9 mouse cellular contexts compared by ENCODE assay signal in genomic region chr11:47378843-47379629, GRCm38 (mm10).
A peak's percentile ranks its signal among the peaks of the same experiment; 100 is the strongest.
DNase-seq lines count a peak whose midpoint lies in the region; ATAC-seq and TF ChIP-seq lines count a peak whose summit lies in the region.
"Had no signal": no experiment of that assay in that cellular context is flagged by ENCODE, and none has a peak within 500 bp of the region (broad histone marks: within the 10 kb centered on the region; RNA-seq: fewer than 3 reads in every experiment).

No protein-coding gene starts in this region.

- H3K4me2 ChIP-seq in embryonic facial prominence, embryonic 12.5 days (replicated peaks): peak overlapping the region; percentile 58
- peak overlapping the region; percentile 57 for H3K4me2 ChIP-seq in limb, embryonic 14.5 days (replicated peaks; ENCODE audit: low read depth, low read length, severe bottlenecking)
- H3K4me2 ChIP-seq in midbrain, postnatal 0 days (ENCODE audit: low read depth, low read length, poor library complexity, severe bottlenecking): peak overlapping the region; percentile 84

- peak; percentile 95 for ATAC-seq in embryonic facial prominence, embryonic 12.5 days (ENCODE audit: insufficient number of reproducible peaks, insufficient read depth, low FRiP score, low TSS enrichment)
- peak; percentile 92 for ATAC-seq in limb, embryonic 14.5 days (ENCODE audit: low FRiP score, low read depth)
- ATAC-seq in midbrain, postnatal 0 days (ENCODE audit: low FRiP score): peak; percentile 56
- ATAC-seq in megakaryocyte-erythroid progenitor cell, adult 5-6 weeks (replicated peaks; ENCODE audit: low FRiP score, low TSS enrichment, poor library complexity, severe bottlenecking): no peak

- no peaks in the 10 kb centered on the region for H3K36me3 ChIP-seq in embryonic facial prominence, embryonic 12.5 days
- H3K36me3 ChIP-seq in kidney, adult 2 months (ENCODE audit: control insufficient read depth, insufficient read depth, low read length): no peaks in the 10 kb centered on the region
- no peaks in the 10 kb centered on the region for H3K36me3 ChIP-seq in limb, embryonic 14.5 days (ENCODE audit: control insufficient read depth, insufficient read depth, low read length)
- H3K36me3 ChIP-seq in midbrain, postnatal 0 days (ENCODE audit: insufficient read depth, low read length): no peaks in the 10 kb centered on the region

- H3K27ac ChIP-seq in embryonic facial prominence, embryonic 12.5 days: peak overlapping the region; percentile 99
- no peak overlapping the region for H3K27ac ChIP-seq in kidney, adult 2 months (ENCODE audit: insufficient read depth, low read depth, low read length)
- peak overlapping the region; percentile 96 for H3K27ac ChIP-seq in limb, embryonic 14.5 days (replicated peaks; ENCODE audit: low read depth, low read length)
- 0 out of 2 replicates have a peak overlapping the region, but pooled peaks have one; percentile 26 for H3K27ac ChIP-seq in midbrain, postnatal 0 days (ENCODE audit: low read depth, low read length)

- peaks cover 25% of the 10 kb centered on the region for H3K4me1 ChIP-seq in embryonic facial prominence, embryonic 12.5 days
- no peaks in the 10 kb centered on the region for H3K4me1 ChIP-seq in kidney, adult 2 months (ENCODE audit: control insufficient read depth, insufficient read depth, low read length)
- peaks cover 24% of the 10 kb centered on the region for H3K4me1 ChIP-seq in limb, embryonic 14.5 days (ENCODE audit: control insufficient read depth, insufficient read depth, low read length)
- H3K4me1 ChIP-seq in midbrain, postnatal 0 days (ENCODE audit: insufficient read depth, low read length): peaks cover 6% of the 10 kb centered on the region; the same call in 1 of the 2 replicates

- peak overlapping the region; percentile 59 for H3K9ac ChIP-seq in embryonic facial prominence, embryonic 12.5 days
- H3K9ac ChIP-seq in limb, embryonic 14.5 days (ENCODE audit: low read depth, low read length, severe bottlenecking): peak overlapping the region; percentile 73
- H3K9ac ChIP-seq in midbrain, postnatal 0 days (replicated peaks; ENCODE audit: low read length, poor library complexity, severe bottlenecking): peak overlapping the region; percentile 57

- TF ChIP-seq CTCF in kidney, adult 2 months (conservative IDR thresholded peaks at IDR 0.05; ENCODE audit: insufficient read depth, insufficient read length, low read depth, low read length): no peak
- TF ChIP-seq CTCF in midbrain, postnatal 0 days (IDR thresholded peaks at IDR 0.05): 0 out of 2 replicates have a peak, but pooled peaks have one; percentile 1

- 3% methylated on average over 25 of the region's 25 CpGs for WGBS in embryonic facial prominence, embryonic 12.5 days
- 2% methylated on average over 25 of the region's 25 CpGs for WGBS in kidney, adult 2 months
- WGBS in limb, embryonic 14.5 days: 3% methylated on average over 25 of the region's 25 CpGs
- WGBS in midbrain, postnatal 0 days: 5% methylated on average over 25 of the region's 25 CpGs

- peak overlapping the region; percentile 40 for H3K4me3 ChIP-seq in embryonic facial prominence, embryonic 12.5 days
- peak overlapping the region; percentile 27 for H3K4me3 ChIP-seq in kidney, adult 2 months (ENCODE audit: insufficient read depth, low read depth, low read length)
- peak overlapping the region; percentile 40 for H3K4me3 ChIP-seq in limb, embryonic 14.5 days (replicated peaks; ENCODE audit: low read length)
- H3K4me3 ChIP-seq in midbrain, postnatal 0 days (ENCODE audit: low read depth, low read length): peak overlapping the region; percentile 34
- H3K4me3 ChIP-seq: erythroblast, embryonic 14.5 days had no signal

- H3K9me3 ChIP-seq in embryonic facial prominence, embryonic 12.5 days: no peaks in the 10 kb centered on the region
- no peaks in the 10 kb centered on the region for H3K9me3 ChIP-seq in limb, embryonic 14.5 days (ENCODE audit: control insufficient read depth, low read length)
- no peaks in the 10 kb centered on the region for H3K9me3 ChIP-seq in midbrain, postnatal 0 days (ENCODE audit: low read length)

- DNase-seq in adrenal gland, adult 2 months: peak; percentile 53
- DNase-seq in heart, adult 8-10 months (ENCODE audit: low spot score): peak; percentile 72
- DNase-seq in kidney, adult 2 months: peak; percentile 54
- DNase-seq in limb, embryonic 14.5 days (ENCODE audit: low spot score): peak; percentile 94
- peak; percentile 47 for DNase-seq in midbrain, postnatal 0 days (ENCODE audit: low spot score)
- peak; percentile 37 for DNase-seq in thymus, postnatal 14 days

- H3K27me3 ChIP-seq in embryonic facial prominence, embryonic 12.5 days: no peaks in the 10 kb centered on the region
- no peaks in the 10 kb centered on the region for H3K27me3 ChIP-seq in kidney, adult 2 months (replicated peaks; ENCODE audit: control insufficient read depth, insufficient read depth, low read length)
- H3K27me3 ChIP-seq in limb, embryonic 14.5 days (ENCODE audit: control insufficient read depth, insufficient read depth, low read length): no peaks in the 10 kb centered on the region
- H3K27me3 ChIP-seq in midbrain, postnatal 0 days (ENCODE audit: insufficient read depth, low read length): no peaks in the 10 kb centered on the region

- TF ChIP-seq POLR2A in kidney, adult 2 months (IDR thresholded peaks at IDR 0.05; ENCODE audit: low read depth, low read length): no peak
- TF ChIP-seq POLR2A in limb, embryonic 14.5 days (IDR thresholded peaks at IDR 0.05; ENCODE audit: borderline replicate concordance, extremely low read depth, insufficient read depth, insufficient read length): no peak

Comparison
In these comparisons a context has a peak if more than half of its experiments do, and no peak if none do; other contexts are left out.
1. DNase-seq: peak in every context shown above with its lines; median percentile 94 in limb, embryonic 14.5 days; 72 in heart, adult 8-10 months; 54 in kidney, adult 2 months; 53 in adrenal gland, adult 2 months; 47 in midbrain, postnatal 0 days; 37 in thymus, postnatal 14 days.